Mouse (Mus musculus) cerebellum, adult 11-12 months (tissue): ENCODE results near the gene Tmem59l.
"Not testable (repeated sequence)": the region's sequence is repeated elsewhere in the genome, so short reads cannot be mapped to it uniquely, and the experiment has no call there.

Experiments used
- DNase-seq: peaks from one replicate; pipeline ENCODE4 v3.0.0; 2022

The Tmem59l gene

GRCm38 (mm10) chr8:70486941-70487520 is at the start of gene Tmem59l:
Gene Tmem59l, minus strand, starts transcription at chr8:70487358.
- peak; percentile 79 for DNase-seq

- DNase-seq = no peak
These were observed 48.5 kb upstream of the Tmem59l start for GRCm38 (mm10) chr8:70535701-70536100.

- DNase-seq = no peak
These were observed 48.1 kb upstream of the Tmem59l start for GRCm38 (mm10) chr8:70535221-70535620.

GRCm38 (mm10) chr8:70534281-70534680 is 47.1 kb upstream of the Tmem59l start:
- no peak for DNase-seq

- DNase-seq = no peak
These were observed 43.2 kb upstream of the Tmem59l start for GRCm38 (mm10) chr8:70530314-70530713.

GRCm38 (mm10) chr8:70529741-70530161 is 42.6 kb upstream of the Tmem59l start:
- DNase-seq = no peak

- DNase-seq = no peak
These were observed 42.1 kb upstream of the Tmem59l start for GRCm38 (mm10) chr8:70529299-70529698.

GRCm38 (mm10) chr8:70528182-70528797 is 41.1 kb upstream of the Tmem59l start:
- no peak for DNase-seq

- peak; percentile 96 for DNase-seq
These were observed 40.5 kb upstream of the Tmem59l start, which contains the start of the genes Fkbp8 and Kxd1 for GRCm38 (mm10) chr8:70527512-70528181. Gene Fkbp8, plus strand, starts transcription at chr8:70527724. Gene Kxd1, minus strand, starts transcription at chr8:70527956.

GRCm38 (mm10) chr8:70527111-70527511 is 40.0 kb upstream of the Tmem59l start:
- DNase-seq = no peak

GRCm38 (mm10) chr8:70522592-70523403 is 35.6 kb upstream of the Tmem59l start:
- peak; percentile 96 for DNase-seq

GRCm38 (mm10) chr8:70519606-70520005 is 32.4 kb upstream of the Tmem59l start:
- DNase-seq = no peak

GRCm38 (mm10) chr8:70519043-70519442 is 31.9 kb upstream of the Tmem59l start:
- no peak for DNase-seq

GRCm38 (mm10) chr8:70517940-70518643 is 30.9 kb upstream of the Tmem59l start:
- DNase-seq = no peak

- DNase-seq = no peak
These were observed 26.3 kb upstream of the Tmem59l start for GRCm38 (mm10) chr8:70513441-70513840.

- DNase-seq = no peak
These were observed 25.2 kb upstream of the Tmem59l start for GRCm38 (mm10) chr8:70512253-70512903.

- no peak for DNase-seq
These were observed 24.6 kb upstream of the Tmem59l start for GRCm38 (mm10) chr8:70511770-70512169.

GRCm38 (mm10) chr8:70511174-70511573 is 24.0 kb upstream of the Tmem59l start:
- DNase-seq = not testable (repeated sequence)

GRCm38 (mm10) chr8:70510228-70510915 is 23.2 kb upstream of the Tmem59l start, which contains the start of gene Uba52:
Gene Uba52, minus strand, starts transcription at chr8:70510801.
- peak; percentile 97 for DNase-seq

- DNase-seq = no peak
These were observed 22.3 kb upstream of the Tmem59l start for GRCm38 (mm10) chr8:70509281-70509952.

- DNase-seq = no peak
These were observed 19.9 kb upstream of the Tmem59l start for GRCm38 (mm10) chr8:70507027-70507393.
